Mouse (Mus musculus) neural tube, embryonic 13.5 days (tissue): ENCODE measurements around the gene Idi1. TPM values are rescaled to one million over a fixed set of nuclear protein-coding genes. Genes with fewer than 3 reads are reported as not detected.
"Not testable (repeated sequence)": the region's sequence is repeated elsewhere in the genome, so short reads cannot be mapped to it uniquely, and the experiment has no call there.

Experiments
- ATAC-seq: fragments of 200-750 bp; cut with Nextera tagmentation; 2 replicates; pipeline ENCODE4 v1.8.0; 2017; ENCODE audit warnings: low read depth, mild to moderate bottlenecking, moderate TSS enrichment, moderate library complexity
- H3K27ac ChIP-seq: fragments of 300-500 bp; sonication (generic); replicated peaks from 2 replicates; pipeline ENCODE4 v1.5.1; 2015; ENCODE audit warnings: moderate library complexity, mild to moderate bottlenecking, inconsistent platforms
- H3K27me3 ChIP-seq: fragments of 300-500 bp; sonication (generic); 2 replicates; pipeline ENCODE4 v1.6.1; 2015; ENCODE audit warnings: mild to moderate bottlenecking, inconsistent platforms
- H3K36me3 ChIP-seq: fragments of 300-500 bp; sonication (generic); 2 replicates; pipeline ENCODE4 v1.6.1; 2015; ENCODE audit warnings: mild to moderate bottlenecking, inconsistent platforms
- H3K4me1 ChIP-seq: fragments of 300-500 bp; sonication (generic); replicated peaks from 2 replicates; pipeline ENCODE4 v1.6.1; 2015; ENCODE audit warnings: inconsistent platforms
- H3K4me2 ChIP-seq: fragments of 300-500 bp; sonication (generic); 2 replicates; pipeline ENCODE4 v1.6.1; 2015; ENCODE audit warnings: inconsistent platforms, mild to moderate bottlenecking, moderate library complexity
- H3K4me3 ChIP-seq: fragments of 300-500 bp; sonication (generic); 2 replicates; pipeline ENCODE4 v1.5.1; 2015; ENCODE audit warnings: mild to moderate bottlenecking, inconsistent platforms
- H3K9ac ChIP-seq: fragments of 300-500 bp; sonication (generic); 2 replicates; pipeline ENCODE4 v1.6.1; 2015; ENCODE audit warnings: moderate library complexity, mild to moderate bottlenecking, inconsistent platforms
- H3K9me3 ChIP-seq: fragments of 300-500 bp; sonication (generic); 2 replicates; pipeline ENCODE4 v1.6.1; 2016; ENCODE audit warnings: inconsistent platforms
- WGBS: fragments of 180-500 bp; shearing (Covaris S2); methylation state at CpG from one replicate; pipeline ENCODE4 v1.1.7; 2015; 5-methylcytosine and 5-hydroxymethylcytosine counted together
- polyA plus RNA-seq: library from polyadenylated mRNA; unstranded; fragments of >200 nt; fragmentation: Nextera tagmentation; extraction: Ambion mirVana; gene quantifications from 2 replicates; pipeline ENCODE4 v1.2.1, GENCODE M21; 2015

Gene Idi1
- polyA plus RNA-seq, 1 experiment from 2014 or later, result 84.2 TPM

GRCm38 (mm10) chr13:8864990-8865389 lies 20.3 kb upstream of the Idi1 start:
- no peak overlapping the region for H3K4me2 ChIP-seq
- H3K4me3 ChIP-seq, result no peak overlapping the region
- no peaks in the 10 kb centered on the region for H3K9me3 ChIP-seq
- no peak for ATAC-seq
- H3K4me1 ChIP-seq, result peaks cover 17% of the 10 kb centered on the region
- H3K36me3 ChIP-seq, result peaks cover 9% of the 10 kb centered on the region
- WGBS, result 81% methylated on average over 3 of the region's 3 CpGs
- no peak overlapping the region for H3K9ac ChIP-seq
- no peak overlapping the region for H3K27ac ChIP-seq
- no peaks in the 10 kb centered on the region for H3K27me3 ChIP-seq

- H3K36me3 ChIP-seq, result no peaks in the 10 kb centered on the region
- no peak overlapping the region for H3K9ac ChIP-seq
- ATAC-seq, result no peak
- WGBS, result 93% methylated on average over 7 of the region's 7 CpGs
- no peaks in the 10 kb centered on the region for H3K9me3 ChIP-seq
- no peak overlapping the region for H3K27ac ChIP-seq
- H3K4me1 ChIP-seq, result peaks cover 21% of the 10 kb centered on the region
- H3K4me3 ChIP-seq, result no peak overlapping the region
- no peaks in the 10 kb centered on the region for H3K27me3 ChIP-seq
- H3K4me2 ChIP-seq, result no peak overlapping the region
Observed at GRCm38 (mm10) chr13:8866612-8867011, 18.7 kb upstream of the Idi1 start.

GRCm38 (mm10) chr13:8869578-8870157 lies 15.6 kb upstream of the Idi1 start:
- H3K36me3 ChIP-seq, result no peaks in the 10 kb centered on the region
- H3K27me3 ChIP-seq, result no peaks in the 10 kb centered on the region
- peak overlapping the region; percentile 91 for H3K4me3 ChIP-seq
- H3K4me2 ChIP-seq, result peak overlapping the region; percentile 84
- peaks cover 26% of the 10 kb centered on the region for H3K4me1 ChIP-seq
- no peaks in the 10 kb centered on the region for H3K9me3 ChIP-seq
- ATAC-seq, result no peak
- H3K9ac ChIP-seq, result peak overlapping the region; percentile 91
- WGBS, result 71% methylated on average over 5 of the region's 5 CpGs
- H3K27ac ChIP-seq, result no peak overlapping the region

- no peaks in the 10 kb centered on the region for H3K36me3 ChIP-seq
- H3K27ac ChIP-seq, result peak overlapping the region; percentile 96
- peaks cover 26% of the 10 kb centered on the region for H3K4me1 ChIP-seq
- no peak for ATAC-seq
- H3K27me3 ChIP-seq, result no peaks in the 10 kb centered on the region
- H3K4me3 ChIP-seq, result peak overlapping the region; percentile 91
- H3K9me3 ChIP-seq, result no peaks in the 10 kb centered on the region
- H3K9ac ChIP-seq, result peak overlapping the region; percentile 91
- WGBS, result 7% methylated on average over 9 of the region's 9 CpGs
- H3K4me2 ChIP-seq, result peak overlapping the region; percentile 84
Observed at GRCm38 (mm10) chr13:8870160-8870509, 15.2 kb upstream of the Idi1 start.

- H3K4me1 ChIP-seq, result peaks cover 26% of the 10 kb centered on the region
- H3K27me3 ChIP-seq, result no peaks in the 10 kb centered on the region
- H3K9ac ChIP-seq, result peak overlapping the region; percentile 91
- H3K4me3 ChIP-seq, result peak overlapping the region; percentile 91
- no peaks in the 10 kb centered on the region for H3K36me3 ChIP-seq
- ATAC-seq, result peak; percentile 95
- peak overlapping the region; percentile 84 for H3K4me2 ChIP-seq
- under 1% methylated on average over 56 of the region's 57 CpGs for WGBS
- no peaks in the 10 kb centered on the region for H3K9me3 ChIP-seq
- peak overlapping the region; percentile 96 for H3K27ac ChIP-seq
Observed at GRCm38 (mm10) chr13:8870510-8871313, 14.6 kb upstream of the Idi1 start.

- Histone ChIP-seq H3K4me1 (peaks cover 26% of the 10 kb centered on the region), H3K4me3 (peak within 1 kb of the TSS; percentile 91), H3K9ac (peak within 1 kb of the TSS; percentile 91), H3K27ac (peak within 1 kb of the TSS; percentile 96), H3K27me3 (no peaks in the 10 kb centered on the region), H3K9me3 (no peaks in the 10 kb centered on the region), H3K4me2 (peak within 1 kb of the TSS; percentile 84), H3K36me3 (no peaks in the 10 kb centered on the region)
- WGBS, result under 1% methylated on average over 18 of the region's 18 CpGs
- ATAC-seq, result peak; percentile 60
Observed at GRCm38 (mm10) chr13:8871314-8871962, 13.9 kb upstream of the Idi1 start, which contains the start of gene Wdr37. Gene Wdr37, minus strand, starts transcription at chr13:8871909.

GRCm38 (mm10) chr13:8873776-8874175 lies 11.5 kb upstream of the Idi1 start:
- no peak overlapping the region for H3K27ac ChIP-seq
- peaks cover 18% of the 10 kb centered on the region for H3K4me1 ChIP-seq
- 89% methylated on average over 1 of the region's 1 CpGs for WGBS
- ATAC-seq, result no peak
- no peak overlapping the region for H3K9ac ChIP-seq
- H3K36me3 ChIP-seq, result no peaks in the 10 kb centered on the region
- H3K27me3 ChIP-seq, result no peaks in the 10 kb centered on the region
- no peak overlapping the region for H3K4me3 ChIP-seq
- H3K4me2 ChIP-seq, result no peak overlapping the region
- no peaks in the 10 kb centered on the region for H3K9me3 ChIP-seq

- no peak for ATAC-seq
- WGBS, result 58% methylated on average over 3 of the region's 3 CpGs
Observed at GRCm38 (mm10) chr13:8881611-8882010, 3.7 kb upstream of the Idi1 start.

GRCm38 (mm10) chr13:8883870-8884269 lies 1.4 kb upstream of the Idi1 start:
- not testable (repeated sequence) for H3K27me3 ChIP-seq, ATAC-seq, H3K9ac ChIP-seq, H3K27ac ChIP-seq, H3K9me3 ChIP-seq, H3K4me2 ChIP-seq, H3K4me3 ChIP-seq
- Histone ChIP-seq H3K36me3 (peaks cover 10% of the 10 kb centered on the region), H3K4me1 (peaks cover 27% of the 10 kb centered on the region)
- WGBS, result 87% methylated on average over 5 of the region's 5 CpGs

More at GRCm38 (mm10) chr13:8881611-8882010, 3.7 kb upstream of the Idi1 start:
- Histone ChIP-seq H3K4me3 (no peak overlapping the region), H3K4me2 (no peak overlapping the region), H3K36me3 (no peaks in the 10 kb centered on the region), H3K9ac (no peak overlapping the region), H3K27ac (no peak overlapping the region), H3K4me1 (peaks cover 10% of the 10 kb centered on the region), H3K27me3 (no peaks in the 10 kb centered on the region), H3K9me3 (no peaks in the 10 kb centered on the region)

- WGBS, result 5% methylated on average over 9 of the region's 9 CpGs
Observed at GRCm38 (mm10) chr13:8886185-8886560, 872 bp downstream of the Idi1 start.

GRCm38 (mm10) chr13:8888603-8889002 lies 3.3 kb downstream of the Idi1 start:
- WGBS, result 89% methylated on average over 1 of the region's 1 CpGs
- peaks cover 27% of the 10 kb centered on the region for H3K4me1 ChIP-seq
- no peaks in the 10 kb centered on the region for H3K27me3 ChIP-seq
- H3K9ac ChIP-seq, result no peak overlapping the region
- no peaks in the 10 kb centered on the region for H3K9me3 ChIP-seq
- ATAC-seq, result no peak
- no peak overlapping the region for H3K4me2 ChIP-seq
- H3K27ac ChIP-seq, result no peak overlapping the region
- no peak overlapping the region for H3K4me3 ChIP-seq
- peaks cover 32% of the 10 kb centered on the region for H3K36me3 ChIP-seq

More at GRCm38 (mm10) chr13:8886185-8886560, 872 bp downstream of the Idi1 start:
- Histone ChIP-seq H3K4me1 (peaks cover 27% of the 10 kb centered on the region), H3K27ac (peak overlapping the region; percentile 98), H3K4me2 (peak overlapping the region; percentile 71), H3K4me3 (peak overlapping the region; percentile 72), H3K27me3 (no peaks in the 10 kb centered on the region), H3K36me3 (peaks cover 22% of the 10 kb centered on the region), H3K9me3 (no peaks in the 10 kb centered on the region), H3K9ac (peak overlapping the region; percentile 84)
- no peak for ATAC-seq

- not testable (repeated sequence) for H3K27ac ChIP-seq, H3K4me3 ChIP-seq, H3K4me1 ChIP-seq, H3K36me3 ChIP-seq, H3K9ac ChIP-seq, H3K27me3 ChIP-seq, H3K4me2 ChIP-seq, H3K9me3 ChIP-seq, ATAC-seq
- WGBS, result 89% methylated on average over 2 of the region's 2 CpGs
Observed at GRCm38 (mm10) chr13:8905986-8906385, 20.7 kb downstream of the Idi1 start.
